Mouse (Mus musculus) embryonic facial prominence, embryonic 11.5 days (tissue): ENCODE results near the gene Sult1d1. TPM values are rescaled to one million over a fixed set of nuclear protein-coding genes. Genes with fewer than 3 reads are reported as not detected.

Experiments
- ATAC-seq: fragments of 200-750 bp; cut with Nextera tagmentation; replicated peaks from 2 replicates; pipeline ENCODE4 v1.8.0; 2017; ENCODE audit warnings: low read depth; ENCODE audit not compliant: insufficient number of reproducible peaks, low FRiP score, low TSS enrichment
- DNase-seq: peaks from one replicate; pipeline ENCODE4 v3.0.0-alpha.2; 2015; ENCODE audit warnings: low spot score
- H3K27ac ChIP-seq: fragments of 300-500 bp; sonication (generic); replicated peaks from 2 replicates; pipeline ENCODE4 v1.5.1; 2014; ENCODE audit warnings: mild to moderate bottlenecking, low read depth, low read length, control low read depth
- H3K27me3 ChIP-seq: fragments of 300-500 bp; sonication (generic); 2 replicates; pipeline ENCODE4 v1.6.1; 2014; ENCODE audit warnings: mild to moderate bottlenecking, low read length, moderate library complexity, mixed read lengths; ENCODE audit not compliant: control insufficient read depth, insufficient read depth
- H3K36me3 ChIP-seq: fragments of 300-500 bp; sonication (generic); replicated peaks from 2 replicates; pipeline ENCODE4 v1.6.1; 2014; ENCODE audit warnings: low read depth, mild to moderate bottlenecking, low read length, moderate library complexity, mixed read lengths; ENCODE audit not compliant: control insufficient read depth, insufficient read depth
- H3K4me1 ChIP-seq: fragments of 300-500 bp; sonication (generic); 2 replicates; pipeline ENCODE4 v1.6.1; 2014; ENCODE audit warnings: low read length, mixed read lengths; ENCODE audit not compliant: control insufficient read depth, insufficient read depth
- H3K4me2 ChIP-seq: fragments of 300-500 bp; sonication (generic); 2 replicates; pipeline ENCODE4 v1.6.1; 2014; ENCODE audit warnings: low read depth, mild to moderate bottlenecking, control low read depth, low read length, moderate library complexity
- H3K4me3 ChIP-seq: fragments of 300-500 bp; sonication (generic); 2 replicates; pipeline ENCODE4 v1.5.1; 2014; ENCODE audit warnings: low read depth, low read length, control low read depth
- H3K9ac ChIP-seq: fragments of 300-500 bp; sonication (generic); replicated peaks from 2 replicates; pipeline ENCODE4 v1.6.1; 2014; ENCODE audit warnings: mild to moderate bottlenecking, control low read depth, low read length
- H3K9me3 ChIP-seq: fragments of 300-500 bp; sonication (generic); replicated peaks from 2 replicates; pipeline ENCODE4 v1.6.1; 2016; ENCODE audit warnings: mild to moderate bottlenecking, low read length, inconsistent platforms, mixed read lengths; ENCODE audit not compliant: control insufficient read depth
- WGBS: fragments of 180-500 bp; shearing (Covaris S2); extraction: QIAGEN DNeasy Blood & Tissue Kit; methylation state at CpG from one replicate; pipeline ENCODE4 v1.1.7; 2014; 5-methylcytosine and 5-hydroxymethylcytosine counted together
- polyA plus RNA-seq: library from polyadenylated mRNA; unstranded; fragments of >200 nt; fragmentation: Nextera tagmentation; extraction: Ambion mirVana; gene quantifications from 2 replicates; pipeline ENCODE4 v1.2.1, GENCODE M21; 2014

The Sult1d1 gene
- not detected in 2 replicates for polyA plus RNA-seq

DNA sequence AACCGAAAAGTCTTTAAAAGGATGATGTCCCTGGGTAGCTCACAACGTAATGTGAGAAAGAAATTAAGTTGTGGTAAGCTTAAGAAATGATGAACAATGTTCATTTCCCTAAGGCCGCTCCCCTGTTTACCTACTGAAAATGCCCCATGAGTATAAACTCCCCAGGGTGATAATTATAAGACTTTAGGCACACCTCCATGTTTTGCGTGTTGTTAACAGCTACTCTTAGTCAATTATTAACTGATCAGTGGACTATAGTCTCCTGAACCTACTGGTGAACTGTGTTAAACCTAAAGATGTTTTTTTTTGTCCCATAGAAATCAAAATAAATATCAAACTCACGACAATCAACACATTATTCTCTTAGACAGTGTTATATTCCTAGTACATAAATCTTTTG lies at the start of gene Sult1d1:
Gene Sult1d1, minus strand, starts transcription at position 183 of the 400 bp plus-strand sequence.
- Histone ChIP-seq H3K27me3 (no peaks in the 10 kb centered on the region), H3K9ac (no peak within 1 kb of the TSS), H3K4me2 (no peak within 1 kb of the TSS), H3K36me3 (no peaks in the 10 kb centered on the region), H3K9me3 (no peaks in the 10 kb centered on the region), H3K27ac (no peak within 1 kb of the TSS), H3K4me1 (no peaks in the 10 kb centered on the region), H3K4me3 (no peak within 1 kb of the TSS)
- WGBS, result 85% methylated on average over 5 of the region's 5 CpGs
- ATAC-seq (no peak), DNase-seq (no peak)

DNA sequence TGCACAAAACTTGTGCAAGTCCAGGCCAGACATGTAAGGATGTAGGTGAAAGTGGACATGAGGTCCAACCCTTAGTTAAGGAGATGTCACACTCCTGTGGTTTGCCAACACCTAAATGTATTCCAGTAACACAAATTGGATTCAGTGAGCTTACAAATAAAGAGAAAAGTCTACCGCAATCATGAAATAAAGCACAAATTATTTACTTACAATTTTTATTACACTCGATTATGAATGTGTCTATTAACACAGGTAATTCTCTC lies 46.2 kb upstream of the Sult1d1 start:
- no peaks in the 10 kb centered on the region for H3K27me3 ChIP-seq
- no peak overlapping the region for H3K4me3 ChIP-seq
- 93% methylated on average over 2 of the region's 2 CpGs for WGBS
- no peak overlapping the region for H3K9ac ChIP-seq
- no peak for DNase-seq
- no peaks in the 10 kb centered on the region for H3K4me1 ChIP-seq
- no peak overlapping the region for H3K27ac ChIP-seq
- H3K36me3 ChIP-seq, result no peaks in the 10 kb centered on the region
- no peak overlapping the region for H3K4me2 ChIP-seq
- no peaks in the 10 kb centered on the region for H3K9me3 ChIP-seq
- no peak for ATAC-seq

GRCm38 (mm10) chr5:87614364-87615127 lies 45.7 kb upstream of the Sult1d1 start:
- no peaks in the 10 kb centered on the region for H3K27me3 ChIP-seq
- no peaks in the 10 kb centered on the region for H3K9me3 ChIP-seq
- no peak overlapping the region for H3K27ac ChIP-seq
- H3K4me1 ChIP-seq, result no peaks in the 10 kb centered on the region
- H3K36me3 ChIP-seq, result no peaks in the 10 kb centered on the region
- H3K4me3 ChIP-seq, result no peak overlapping the region
- no peak overlapping the region for H3K4me2 ChIP-seq
- ATAC-seq (no peak), DNase-seq (no peak)
- H3K9ac ChIP-seq, result no peak overlapping the region

DNA sequence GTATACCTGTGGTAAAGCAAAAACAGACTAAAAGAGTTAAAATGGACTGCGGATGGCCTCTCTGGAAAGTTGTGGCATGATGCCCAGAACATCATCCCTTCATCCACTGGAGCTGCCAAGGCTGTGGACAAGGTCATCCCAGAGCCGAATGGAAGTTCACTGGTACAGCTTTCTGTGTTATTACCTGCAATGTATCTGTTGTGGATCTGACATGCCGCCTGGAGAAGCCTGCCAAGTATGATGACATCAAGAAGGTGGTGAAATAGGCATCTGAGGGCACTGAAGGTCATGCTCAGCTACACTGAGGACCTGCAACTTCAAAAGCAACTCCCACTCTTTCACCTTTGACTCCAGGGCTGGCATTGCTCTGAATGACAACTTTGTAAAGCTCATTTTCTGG lies 32.2 kb upstream of the Sult1d1 start:
- ATAC-seq, result no peak
- no peaks in the 10 kb centered on the region for H3K27me3 ChIP-seq
- no peak for DNase-seq
- H3K9me3 ChIP-seq, result no peaks in the 10 kb centered on the region
- no peaks in the 10 kb centered on the region for H3K4me1 ChIP-seq
- H3K4me3 ChIP-seq, result no peak overlapping the region
- H3K27ac ChIP-seq, result no peak overlapping the region
- H3K36me3 ChIP-seq, result no peaks in the 10 kb centered on the region
- 74% methylated on average over 3 of the region's 3 CpGs for WGBS
- no peak overlapping the region for H3K4me2 ChIP-seq
- no peak overlapping the region for H3K9ac ChIP-seq

- H3K4me2 ChIP-seq, result no peak overlapping the region
- no peak overlapping the region for H3K9ac ChIP-seq
- DNase-seq (no peak), ATAC-seq (no peak)
- H3K27ac ChIP-seq, result no peak overlapping the region
- H3K4me3 ChIP-seq, result no peak overlapping the region
- H3K36me3 ChIP-seq, result no peaks in the 10 kb centered on the region
- WGBS, result 77% methylated on average over 2 of the region's 2 CpGs
- H3K27me3 ChIP-seq, result no peaks in the 10 kb centered on the region
- H3K4me1 ChIP-seq, result no peaks in the 10 kb centered on the region
- H3K9me3 ChIP-seq, result no peaks in the 10 kb centered on the region
Measured at GRCm38 (mm10) chr5:87597891-87598290, 29.1 kb upstream of the Sult1d1 start.

- no peaks in the 10 kb centered on the region for H3K4me1 ChIP-seq
- H3K9me3 ChIP-seq, result no peaks in the 10 kb centered on the region
- H3K4me3 ChIP-seq, result no peak within 1 kb of the TSS
- 77% methylated on average over 5 of the region's 5 CpGs for WGBS
- DNase-seq (no peak), ATAC-seq (no peak)
- H3K4me2 ChIP-seq, result no peak within 1 kb of the TSS
- no peaks in the 10 kb centered on the region for H3K36me3 ChIP-seq
- H3K9ac ChIP-seq, result no peak within 1 kb of the TSS
- no peak within 1 kb of the TSS for H3K27ac ChIP-seq
- no peaks in the 10 kb centered on the region for H3K27me3 ChIP-seq
Measured at GRCm38 (mm10) chr5:87591494-87591893, 22.7 kb upstream of the Sult1d1 start, which contains the start of gene Sult1e1. Sult1e1 (minus strand) TSS chr5:87591594.

GRCm38 (mm10) chr5:87589916-87590315 lies 21.1 kb upstream of the Sult1d1 start:
- Histone ChIP-seq H3K27ac (no peak overlapping the region), H3K9ac (no peak overlapping the region), H3K4me1 (no peaks in the 10 kb centered on the region), H3K4me2 (no peak overlapping the region), H3K27me3 (no peaks in the 10 kb centered on the region), H3K4me3 (no peak overlapping the region), H3K9me3 (no peaks in the 10 kb centered on the region), H3K36me3 (no peaks in the 10 kb centered on the region)
- DNase-seq (no peak), ATAC-seq (no peak)
- WGBS, result 89% methylated on average over 2 of the region's 2 CpGs

DNA sequence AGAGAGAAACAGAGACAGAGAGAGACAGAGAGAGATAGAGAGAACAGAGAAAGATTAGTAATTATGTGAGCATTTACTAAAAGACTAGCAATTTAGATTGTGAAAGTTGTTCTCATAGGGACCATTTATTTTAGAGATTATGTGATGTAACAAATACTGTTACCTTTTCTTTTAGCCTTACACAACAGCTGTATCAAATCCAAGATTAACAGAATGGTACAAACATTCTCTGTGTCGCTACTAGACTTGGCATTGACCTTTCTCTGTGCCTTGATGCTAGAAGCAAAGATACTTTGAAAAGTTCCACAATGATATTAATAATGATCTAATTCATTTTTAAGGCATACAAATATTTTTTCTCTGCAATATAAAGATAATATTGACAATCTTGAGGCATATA lies 11.6 kb upstream of the Sult1d1 start:
- H3K9ac ChIP-seq, result no peak overlapping the region
- H3K36me3 ChIP-seq, result no peaks in the 10 kb centered on the region
- ATAC-seq, result no peak
- H3K4me2 ChIP-seq, result no peak overlapping the region
- no peak overlapping the region for H3K27ac ChIP-seq
- H3K9me3 ChIP-seq, result no peaks in the 10 kb centered on the region
- WGBS, result 89% methylated on average over 1 of the region's 1 CpGs
- no peak overlapping the region for H3K4me3 ChIP-seq
- H3K27me3 ChIP-seq, result no peaks in the 10 kb centered on the region
- DNase-seq, result no peak
- H3K4me1 ChIP-seq, result no peaks in the 10 kb centered on the region
